Mouse (Mus musculus) hindbrain, embryonic 12.5 days (tissue): ENCODE measurements at regions not wholly inside any gene's neighbourhood (a gene's known extent, or its start where the extent isn't known, plus 50 kb on each side); places are given as distances from the start of the nearest gene placed in this dataset.

Experiments used
- ATAC-seq: fragments of 200-750 bp; cut with Nextera tagmentation; 2 replicates; pipeline ENCODE4 v1.8.0; 2017; ENCODE audit warnings: moderate TSS enrichment; ENCODE audit not compliant: low FRiP score
- H3K27ac ChIP-seq: fragments of 300-500 bp; sonication (generic); 2 replicates; pipeline ENCODE4 v1.5.1; 2016; ENCODE audit warnings: mild to moderate bottlenecking
- H3K27me3 ChIP-seq: fragments of 300-500 bp; sonication (generic); 2 replicates; pipeline ENCODE4 v1.6.1; 2016; ENCODE audit warnings: mild to moderate bottlenecking
- H3K36me3 ChIP-seq: fragments of 300-500 bp; sonication (generic); 2 replicates; pipeline ENCODE4 v1.6.1; 2016; ENCODE audit warnings: mild to moderate bottlenecking
- H3K4me1 ChIP-seq: fragments of 300-500 bp; sonication (generic); 2 replicates; pipeline ENCODE4 v1.6.1; 2016
- H3K4me2 ChIP-seq: fragments of 300-500 bp; sonication (generic); replicated peaks from 2 replicates; pipeline ENCODE4 v1.6.1; 2016; ENCODE audit warnings: mild to moderate bottlenecking
- H3K4me3 ChIP-seq: fragments of 300-500 bp; sonication (generic); 2 replicates; pipeline ENCODE4 v1.5.1; 2016; ENCODE audit warnings: mild to moderate bottlenecking
- H3K9ac ChIP-seq: fragments of 300-500 bp; sonication (generic); 2 replicates; pipeline ENCODE4 v1.6.1; 2016; ENCODE audit warnings: mild to moderate bottlenecking, moderate library complexity
- H3K9me3 ChIP-seq: fragments of 300-500 bp; sonication (generic); replicated peaks from 2 replicates; pipeline ENCODE4 v1.6.1; 2016; ENCODE audit warnings: mild to moderate bottlenecking
- WGBS: fragments of 180-500 bp; shearing (Covaris S2); methylation state at CpG from one replicate; pipeline ENCODE4 v1.1.7; 2016; 5-methylcytosine and 5-hydroxymethylcytosine counted together

- Histone ChIP-seq H3K9ac (no peak overlapping the region), H3K4me1 (peaks cover 8% of the 10 kb centered on the region; the same call in 1 of the 2 replicates), H3K9me3 (no peaks in the 10 kb centered on the region), H3K27me3 (no peaks in the 10 kb centered on the region), H3K27ac (no peak overlapping the region), H3K4me3 (no peak overlapping the region), H3K36me3 (no peaks in the 10 kb centered on the region), H3K4me2 (no peak overlapping the region)
- no peak for ATAC-seq
- WGBS: 46% methylated on average over 5 of the region's 5 CpGs
Observed at GRCm38 (mm10) chr1:76091031-76091430, 545.0 kb downstream of the Slc4a3 start.

DNA sequence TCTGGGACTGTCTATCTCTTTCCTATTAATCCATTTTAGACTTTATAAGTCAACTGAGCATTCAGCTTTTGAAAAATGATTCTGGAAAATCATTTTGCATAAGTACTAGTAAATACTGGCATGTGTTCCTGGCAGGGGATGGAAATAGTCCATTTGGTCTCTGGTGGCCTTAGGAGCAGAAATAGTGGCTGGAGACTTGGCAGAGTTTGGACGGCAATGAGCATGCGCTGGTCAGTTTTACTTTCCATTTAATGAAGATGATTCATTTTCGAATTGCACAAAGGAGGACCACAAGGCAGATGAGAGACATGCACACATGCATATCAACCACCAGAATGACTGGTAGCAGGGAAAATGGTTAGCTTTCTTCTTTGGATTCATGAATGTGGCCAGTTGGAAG, 567.2 kb downstream of the Slc4a3 start:
- Histone ChIP-seq H3K27ac (no peak overlapping the region), H3K9me3 (no peaks in the 10 kb centered on the region), H3K4me1 (no peaks in the 10 kb centered on the region), H3K4me2 (no peak overlapping the region), H3K36me3 (no peaks in the 10 kb centered on the region), H3K27me3 (no peaks in the 10 kb centered on the region), H3K4me3 (no peak overlapping the region), H3K9ac (no peak overlapping the region)
- ATAC-seq: no peak
- WGBS: 91% methylated on average over 3 of the region's 3 CpGs

DNA sequence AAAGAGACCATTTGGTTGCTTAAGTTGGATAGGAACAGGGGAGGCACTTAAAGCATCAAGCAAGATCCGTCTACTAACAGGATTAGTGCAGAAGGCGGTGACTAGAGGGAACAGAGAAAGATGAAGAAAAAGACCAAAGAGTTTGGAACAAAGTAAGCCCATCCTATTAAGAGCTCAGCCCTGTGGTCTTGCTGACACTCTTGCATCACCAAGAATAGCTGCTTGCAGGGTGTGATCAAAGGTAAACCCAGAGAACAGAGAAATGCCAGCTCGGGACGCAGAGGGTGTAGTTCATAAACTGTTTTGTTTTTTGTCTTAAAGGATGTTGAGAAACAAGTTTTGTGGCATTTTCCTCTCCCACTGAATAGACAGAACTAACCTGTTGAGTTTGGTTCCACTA, 574.8 kb downstream of the Slc4a3 start:
- 82% methylated on average over 4 of the region's 4 CpGs for WGBS
- no peak overlapping the region for H3K4me3 ChIP-seq
- no peaks in the 10 kb centered on the region for H3K4me1 ChIP-seq
- H3K9ac ChIP-seq: no peak overlapping the region
- no peaks in the 10 kb centered on the region for H3K36me3 ChIP-seq
- H3K27me3 ChIP-seq: no peaks in the 10 kb centered on the region
- ATAC-seq: no peak
- H3K9me3 ChIP-seq: no peaks in the 10 kb centered on the region
- H3K27ac ChIP-seq: no peak overlapping the region
- H3K4me2 ChIP-seq: no peak overlapping the region

DNA sequence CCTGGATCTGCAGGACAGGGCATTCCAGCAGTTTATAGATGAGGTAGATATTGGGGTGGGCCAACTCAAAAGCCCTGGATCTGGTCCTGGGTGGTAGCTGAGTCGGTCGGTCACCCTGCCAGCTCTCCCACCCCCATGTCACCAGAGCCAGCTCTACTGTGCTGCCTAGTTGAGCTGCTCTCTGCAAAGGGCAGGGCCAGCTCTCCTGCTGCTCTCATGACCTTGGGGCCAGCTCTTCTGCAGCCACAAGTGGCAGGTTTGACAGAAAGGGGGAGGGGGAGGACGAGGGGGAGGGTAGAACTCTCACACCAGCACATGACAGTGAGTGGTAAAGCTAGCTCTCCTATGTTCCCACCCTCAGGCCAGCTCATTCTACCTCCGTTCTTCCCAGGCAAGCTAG, 584.3 kb downstream of the Slc4a3 start:
- 42% methylated on average over 4 of the region's 4 CpGs for WGBS
- ATAC-seq: no peak

DNA sequence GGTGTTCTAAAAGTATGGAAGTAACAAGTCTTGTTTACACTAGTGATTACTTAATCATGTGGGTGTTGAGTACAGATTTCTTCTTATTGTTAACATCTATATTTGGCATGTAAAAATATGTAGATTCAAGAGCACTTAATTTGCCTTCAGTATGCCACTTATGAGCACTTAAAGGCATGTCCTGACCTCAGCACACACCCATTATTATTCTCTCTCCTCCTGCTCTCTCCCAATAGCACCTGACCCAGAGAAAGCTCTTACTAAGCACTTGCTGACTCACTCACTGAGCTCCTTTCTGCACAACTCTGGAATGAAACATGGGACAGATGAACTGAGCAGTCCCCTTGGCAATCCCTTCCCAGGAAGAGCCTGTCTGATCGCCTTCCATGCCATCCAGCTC, 590.7 kb downstream of the Slc4a3 start:
- Histone ChIP-seq H3K9me3 (no peaks in the 10 kb centered on the region), H3K27me3 (no peaks in the 10 kb centered on the region), H3K36me3 (no peaks in the 10 kb centered on the region), H3K27ac (no peak overlapping the region), H3K4me3 (no peak overlapping the region), H3K4me1 (peaks cover 9% of the 10 kb centered on the region), H3K4me2 (no peak overlapping the region), H3K9ac (no peak overlapping the region)
- no peak for ATAC-seq
- WGBS: 59% methylated on average over 1 of the region's 1 CpGs

More for the DNA sequence above, 584.3 kb downstream of the Slc4a3 start:
- Histone ChIP-seq H3K4me3 (no peak overlapping the region), H3K27me3 (no peaks in the 10 kb centered on the region), H3K4me2 (no peak overlapping the region), H3K36me3 (no peaks in the 10 kb centered on the region), H3K4me1 (no peaks in the 10 kb centered on the region), H3K9me3 (no peaks in the 10 kb centered on the region), H3K9ac (no peak overlapping the region), H3K27ac (no peak overlapping the region)

DNA sequence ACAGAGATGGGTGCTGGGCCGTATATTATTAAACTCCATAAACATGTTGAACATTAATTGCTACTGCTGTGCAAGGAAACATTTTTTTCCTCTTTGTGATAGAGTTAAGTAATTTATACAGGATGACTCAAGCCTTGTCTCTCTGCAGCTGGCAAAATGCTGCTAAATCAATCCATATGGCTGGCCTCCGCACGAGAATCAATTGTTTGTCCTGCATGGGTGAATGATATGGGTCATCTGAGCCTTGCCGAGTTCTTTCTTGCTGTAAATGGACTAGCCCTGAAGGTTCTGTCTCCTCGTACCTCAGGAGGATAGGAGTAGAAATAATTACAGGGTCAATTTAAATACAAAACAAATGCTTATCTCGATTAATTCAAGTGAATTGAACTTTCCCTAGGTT, 591.6 kb downstream of the Slc4a3 start:
- no peak overlapping the region for H3K27ac ChIP-seq
- 33% methylated on average over 6 of the region's 6 CpGs for WGBS
- H3K9ac ChIP-seq: no peak overlapping the region; the same call in 1 of the 2 replicates

GRCm38 (mm10) chr1:76143516-76143915, 597.5 kb downstream of the Slc4a3 start:
- Histone ChIP-seq H3K4me2 (no peak overlapping the region), H3K4me3 (no peak overlapping the region), H3K9ac (no peak overlapping the region), H3K27me3 (no peaks in the 10 kb centered on the region), H3K27ac (no peak overlapping the region), H3K36me3 (no peaks in the 10 kb centered on the region), H3K4me1 (no peaks in the 10 kb centered on the region), H3K9me3 (no peaks in the 10 kb centered on the region)
- ATAC-seq: no peak
- 77% methylated on average over 5 of the region's 5 CpGs for WGBS

More for the DNA sequence above, 591.6 kb downstream of the Slc4a3 start:
- Histone ChIP-seq H3K4me1 (peaks cover 9% of the 10 kb centered on the region), H3K27me3 (no peaks in the 10 kb centered on the region), H3K4me2 (no peak overlapping the region; the same call in 1 of the 2 replicates), H3K9me3 (no peaks in the 10 kb centered on the region), H3K4me3 (no peak overlapping the region), H3K36me3 (no peaks in the 10 kb centered on the region)
- no peak for ATAC-seq

DNA sequence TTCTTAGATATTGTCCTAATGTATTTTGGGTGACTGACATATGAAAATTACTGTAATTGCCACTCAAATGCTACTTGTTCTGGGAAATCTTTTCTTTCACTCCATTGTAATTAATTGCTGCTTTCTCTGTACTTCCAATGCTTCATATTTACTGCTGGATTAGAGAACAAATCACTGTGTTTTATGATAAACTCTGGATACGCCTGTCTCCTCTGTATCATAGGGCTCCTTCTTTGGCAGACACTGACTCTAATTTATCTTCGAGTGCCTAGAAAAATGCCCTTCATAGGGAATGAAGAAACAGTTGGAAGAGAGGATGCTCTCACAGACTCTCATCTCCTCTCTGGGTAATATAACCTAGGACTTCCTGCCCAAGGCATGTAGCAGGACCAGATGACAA, 602.9 kb downstream of the Slc4a3 start:
- H3K4me2 ChIP-seq: no peak overlapping the region
- ATAC-seq: no peak
- no peak overlapping the region for H3K4me3 ChIP-seq
- WGBS: 86% methylated on average over 2 of the region's 2 CpGs
- H3K9me3 ChIP-seq: no peaks in the 10 kb centered on the region
- H3K36me3 ChIP-seq: no peaks in the 10 kb centered on the region
- H3K27me3 ChIP-seq: no peaks in the 10 kb centered on the region
- no peaks in the 10 kb centered on the region for H3K4me1 ChIP-seq
- H3K27ac ChIP-seq: no peak overlapping the region
- no peak overlapping the region for H3K9ac ChIP-seq

DNA sequence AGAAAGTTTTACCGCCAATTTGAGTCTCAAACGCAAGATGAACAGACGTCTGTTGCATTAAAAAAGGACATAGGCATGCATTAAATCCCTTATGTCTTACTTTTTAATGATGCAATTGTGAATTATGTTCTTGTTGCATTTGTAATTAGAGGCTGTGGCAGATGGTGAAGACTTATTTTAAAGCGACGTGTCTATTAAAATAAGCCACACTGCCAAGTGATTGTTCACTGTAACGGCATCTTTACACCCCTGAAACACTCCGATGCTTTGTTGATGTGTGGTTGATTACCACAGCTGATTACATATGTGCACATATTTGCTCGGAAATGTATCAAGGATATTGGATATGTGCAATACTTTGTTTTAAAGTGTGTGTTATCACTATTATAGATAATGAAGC, 610.2 kb downstream of the Slc4a3 start:
- WGBS: 69% methylated on average over 8 of the region's 8 CpGs
- no peak for ATAC-seq
- H3K36me3 ChIP-seq: no peaks in the 10 kb centered on the region

GRCm38 (mm10) chr1:76167486-76167885, 621.4 kb downstream of the Slc4a3 start:
- 60% methylated on average over 2 of the region's 2 CpGs for whole genome bisulfite sequencing
- H3K36me3 ChIP-seq: no peaks in the 10 kb centered on the region
- H3K27ac ChIP-seq: no peak overlapping the region
- no peak for ATAC-seq
- H3K4me3 ChIP-seq: no peak overlapping the region
- H3K4me1 ChIP-seq: no peaks in the 10 kb centered on the region
- no peaks in the 10 kb centered on the region for H3K9me3 ChIP-seq
- H3K9ac ChIP-seq: no peak overlapping the region
- no peaks in the 10 kb centered on the region for H3K27me3 ChIP-seq
- no peak overlapping the region for H3K4me2 ChIP-seq

More for the DNA sequence above, 610.2 kb downstream of the Slc4a3 start:
- Histone ChIP-seq H3K9me3 (no peaks in the 10 kb centered on the region), H3K27me3 (no peaks in the 10 kb centered on the region), H3K4me2 (no peak overlapping the region), H3K9ac (no peak overlapping the region), H3K4me1 (no peaks in the 10 kb centered on the region), H3K4me3 (no peak overlapping the region), H3K27ac (no peak overlapping the region)

DNA sequence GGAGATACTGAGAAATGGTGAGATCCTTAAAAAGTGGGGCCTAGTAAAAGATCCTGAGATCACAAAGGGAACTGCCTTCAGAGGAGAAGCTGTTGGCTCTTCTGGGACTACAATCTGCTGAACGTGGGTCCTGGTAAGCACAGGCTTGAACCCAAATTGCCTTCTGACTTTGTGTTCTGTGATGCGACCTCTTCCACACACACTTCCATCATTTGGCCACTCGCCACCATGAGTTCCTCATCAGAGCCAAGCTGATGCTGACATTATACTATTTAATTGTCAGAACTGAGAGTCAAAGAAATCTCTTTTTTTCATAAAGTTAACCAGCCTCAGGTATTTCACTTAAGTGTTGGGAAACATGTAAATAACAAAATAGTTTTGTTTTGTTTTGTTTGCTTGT, 635.1 kb downstream of the Slc4a3 start:
- Histone ChIP-seq H3K4me3 (no peak overlapping the region), H3K27me3 (no peaks in the 10 kb centered on the region), H3K4me2 (no peak overlapping the region), H3K9ac (no peak overlapping the region), H3K36me3 (no peaks in the 10 kb centered on the region), H3K27ac (no peak overlapping the region), H3K9me3 (no peaks in the 10 kb centered on the region), H3K4me1 (no peaks in the 10 kb centered on the region)
- no peak for ATAC-seq
- 86% methylated on average over 3 of the region's 3 CpGs for WGBS

DNA sequence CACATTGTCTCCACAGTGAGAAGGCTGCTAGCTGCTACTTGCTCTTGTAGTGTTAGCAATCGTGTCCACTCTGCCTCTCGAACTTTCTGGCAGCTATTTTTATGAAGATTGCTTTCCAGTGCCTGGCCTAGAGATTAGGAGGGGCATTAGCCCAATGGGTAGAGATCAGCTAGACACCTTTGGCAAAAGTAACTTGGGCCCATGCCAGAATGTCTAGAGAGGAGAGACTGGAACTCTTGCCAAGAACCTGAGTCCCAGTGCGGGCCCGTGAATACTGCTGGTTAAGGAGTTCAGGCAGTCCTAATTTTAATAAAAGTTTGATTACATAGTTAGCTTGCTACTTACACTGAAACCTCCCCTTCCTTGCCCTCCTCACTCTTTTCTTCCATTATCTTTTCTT, 648.8 kb downstream of the Slc4a3 start:
- H3K27ac ChIP-seq: no peak overlapping the region
- no peak overlapping the region for H3K4me2 ChIP-seq
- no peaks in the 10 kb centered on the region for H3K36me3 ChIP-seq
- no peaks in the 10 kb centered on the region for H3K9me3 ChIP-seq
- no peaks in the 10 kb centered on the region for H3K4me1 ChIP-seq
- ATAC-seq: no peak
- no peaks in the 10 kb centered on the region for H3K27me3 ChIP-seq
- 88% methylated on average over 4 of the region's 4 CpGs for WGBS
- H3K9ac ChIP-seq: no peak overlapping the region
- H3K4me3 ChIP-seq: no peak overlapping the region

- Histone ChIP-seq H3K4me1 (no peaks in the 10 kb centered on the region), H3K36me3 (no peaks in the 10 kb centered on the region), H3K27me3 (no peaks in the 10 kb centered on the region), H3K4me2 (no peak overlapping the region), H3K9me3 (no peaks in the 10 kb centered on the region), H3K4me3 (no peak overlapping the region), H3K9ac (no peak overlapping the region), H3K27ac (no peak overlapping the region)
- WGBS: 90% methylated on average over 3 of the region's 3 CpGs
- no peak for ATAC-seq
Observed at GRCm38 (mm10) chr1:76197651-76198050, 651.6 kb downstream of the Slc4a3 start.

- H3K4me3 ChIP-seq: no peak overlapping the region
- H3K36me3 ChIP-seq: no peaks in the 10 kb centered on the region
- H3K9ac ChIP-seq: no peak overlapping the region
- no peak for ATAC-seq
- no peaks in the 10 kb centered on the region for H3K27me3 ChIP-seq
- H3K4me1 ChIP-seq: no peaks in the 10 kb centered on the region
- no peaks in the 10 kb centered on the region for H3K9me3 ChIP-seq
- 72% methylated on average over 3 of the region's 3 CpGs for WGBS
- no peak overlapping the region for H3K4me2 ChIP-seq
- no peak overlapping the region for H3K27ac ChIP-seq
Observed at GRCm38 (mm10) chr1:76200906-76201305, 654.8 kb downstream of the Slc4a3 start.
